Mouse (Mus musculus) C2C12 (cell line): ENCODE results near the gene Trpv5.

ENCODE experiments used
- CEBPB ChIP-seq: IDR thresholded peaks from one replicate; pipeline ENCODE4 v1.6.1; 2011; ENCODE audit warnings: low read depth, mild to moderate bottlenecking, control low read depth, moderate library complexity
- CTCF ChIP-seq: IDR thresholded peaks from one replicate; pipeline ENCODE4 v1.5.1; 2011; ENCODE audit not compliant: control insufficient read depth, insufficient read depth, insufficient read length

DNA sequence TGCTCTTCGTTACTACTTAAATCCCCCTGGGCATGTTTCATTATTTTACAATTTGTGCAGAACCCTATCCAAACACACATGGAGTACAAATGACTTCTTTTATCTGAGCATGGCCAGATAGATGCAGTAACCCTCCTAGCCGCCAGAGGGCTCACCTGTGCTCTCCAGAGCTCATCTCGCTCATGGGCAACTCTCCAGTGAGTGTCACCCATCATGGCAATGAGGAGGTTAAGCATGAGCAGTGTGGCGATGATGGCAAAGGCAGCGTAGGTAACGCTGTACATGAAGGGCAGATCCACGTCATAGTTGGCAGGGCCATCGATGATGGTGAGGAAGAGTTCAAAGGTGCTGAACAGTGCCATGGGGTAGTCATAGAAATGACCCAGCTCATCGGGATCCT is 57.9 kb downstream of the Trpv5 start:
- no peak for TF ChIP-seq CEBPB
- TF ChIP-seq CTCF: no peak
